In genomic region chr1:40804118-40804517, GRCm38 (mm10) we compare ENCODE assay signal across 22 mouse cellular contexts. TPM values are rescaled to one million over a fixed set of nuclear protein-coding genes. Genes with fewer than 3 reads are reported as not detected.
"Had no signal": no experiment of that assay in that cellular context is flagged by ENCODE, and none has a peak within 500 bp of the region (broad histone marks: within the 10 kb centered on the region; RNA-seq: fewer than 3 reads in every experiment).

No protein-coding gene starts in this region.

- H3K9ac ChIP-seq: lung, embryonic 14.5 days; midbrain, embryonic 13.5 days; midbrain, embryonic 15.5 days; neural tube, embryonic 13.5 days; neural tube, embryonic 15.5 days had no signal

- DNase-seq: lung, adult 18-20 months; lung, embryonic 14.5 days; lung, postnatal 10 days; lung, postnatal 4 days; retina, postnatal 1 day; right cerebral cortex, adult 18-20 months; right cerebral cortex, postnatal 25 days; right cerebral cortex, postnatal 4 days; spleen, adult 18-20 months; thymus, adult 18-20 months; thymus, postnatal 14 days; thymus, postnatal 36 days had no signal

- H3K4me2 ChIP-seq: lung, embryonic 14.5 days; midbrain, embryonic 11.5 days; midbrain, embryonic 13.5 days; midbrain, embryonic 15.5 days; neural tube, embryonic 13.5 days; neural tube, embryonic 15.5 days had no signal

- H3K27ac ChIP-seq: midbrain, embryonic 13.5 days; midbrain, embryonic 15.5 days; neural tube, embryonic 13.5 days; neural tube, embryonic 15.5 days had no signal

- H3K9me3 ChIP-seq: midbrain, embryonic 13.5 days; midbrain, embryonic 15.5 days; neural tube, embryonic 13.5 days; neural tube, embryonic 15.5 days had no signal

- H3K27me3 ChIP-seq: midbrain, embryonic 13.5 days; midbrain, embryonic 15.5 days; neural tube, embryonic 13.5 days; neural tube, embryonic 15.5 days had no signal

- H3K36me3 ChIP-seq: midbrain, embryonic 13.5 days; midbrain, embryonic 15.5 days; neural tube, embryonic 13.5 days; neural tube, embryonic 15.5 days had no signal

- H3K4me3 ChIP-seq: midbrain, embryonic 13.5 days; midbrain, embryonic 15.5 days; neural tube, embryonic 13.5 days; neural tube, embryonic 15.5 days had no signal

- ATAC-seq: midbrain, embryonic 13.5 days; midbrain, embryonic 15.5 days had no signal

- H3K4me1 ChIP-seq: midbrain, embryonic 13.5 days; midbrain, embryonic 15.5 days; neural tube, embryonic 13.5 days; neural tube, embryonic 15.5 days had no signal

RNA-seq across cellular contexts. Expression of gene Tmem182, which starts 1.3 kb away (rescaled TPM):
- total RNA-seq: megakaryocyte, adult 5-6 weeks; megakaryocyte-erythroid progenitor cell, adult 5-6 weeks; monocyte, adult 5-6 weeks had no signal
- polyA plus RNA-seq: midbrain, embryonic 11.5 days; small intestine, adult 2 months; stomach, embryonic 14.5 days had no signal
